Mouse (Mus musculus): ENCODE results near the gene Acox3. TPM values are rescaled to one million over a fixed set of nuclear protein-coding genes. Genes with fewer than 3 reads are reported as not detected.

The Acox3 gene
- polyA plus RNA-seq, 1 experiment from 2014 or later = 18.8 TPM

DNA sequence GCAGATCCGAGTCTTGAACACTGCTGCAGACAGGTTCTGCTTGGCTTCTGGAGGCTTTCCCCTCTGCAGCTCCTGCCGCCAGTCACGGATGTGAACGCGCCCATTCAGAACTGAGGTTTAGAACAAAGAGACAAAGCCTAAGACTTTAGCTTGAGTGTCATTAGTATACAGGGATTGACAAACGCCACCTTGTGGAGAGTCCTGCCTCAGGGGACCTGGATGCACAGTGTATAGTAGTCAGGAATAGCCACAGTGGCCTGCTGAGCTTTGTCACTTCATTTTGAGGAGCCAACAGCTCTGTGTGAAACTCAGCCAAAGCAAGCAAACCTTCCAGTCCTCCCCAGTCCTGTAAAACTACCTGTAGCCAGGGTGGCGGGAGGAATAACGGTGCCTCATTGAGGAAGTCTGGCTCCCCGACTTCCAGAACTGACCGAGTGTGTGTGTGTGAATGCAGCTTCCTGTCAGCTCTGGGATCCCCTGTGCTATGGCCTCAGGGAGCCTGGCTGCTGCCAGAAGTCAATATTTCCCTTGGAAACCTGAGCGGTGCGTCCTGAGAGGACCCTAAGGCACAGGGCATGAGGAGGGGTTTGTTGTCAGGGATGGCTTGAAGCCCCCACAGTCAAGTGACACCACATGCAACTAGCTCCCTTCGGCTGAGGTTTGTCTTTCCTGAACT lies 24.8 kb upstream of the Acox3 start:
- H3K4me2 ChIP-seq (replicated peaks) = no peak overlapping the region
- no peaks in the 10 kb centered on the region for H3K4me1 ChIP-seq
- H3K4me3 ChIP-seq = no peak overlapping the region
- H3K9ac ChIP-seq (replicated peaks) = no peak overlapping the region
- H3K36me3 ChIP-seq = peaks cover 79% of the 10 kb centered on the region
- H3K27ac ChIP-seq (replicated peaks) = no peak overlapping the region
- 60% methylated on average over 13 of the region's 13 CpGs for WGBS
- no peaks in the 10 kb centered on the region for H3K9me3 ChIP-seq
- no peaks in the 10 kb centered on the region for H3K27me3 ChIP-seq
- ATAC-seq (ENCODE audit: low FRiP score, low read depth) = no peak

DNA sequence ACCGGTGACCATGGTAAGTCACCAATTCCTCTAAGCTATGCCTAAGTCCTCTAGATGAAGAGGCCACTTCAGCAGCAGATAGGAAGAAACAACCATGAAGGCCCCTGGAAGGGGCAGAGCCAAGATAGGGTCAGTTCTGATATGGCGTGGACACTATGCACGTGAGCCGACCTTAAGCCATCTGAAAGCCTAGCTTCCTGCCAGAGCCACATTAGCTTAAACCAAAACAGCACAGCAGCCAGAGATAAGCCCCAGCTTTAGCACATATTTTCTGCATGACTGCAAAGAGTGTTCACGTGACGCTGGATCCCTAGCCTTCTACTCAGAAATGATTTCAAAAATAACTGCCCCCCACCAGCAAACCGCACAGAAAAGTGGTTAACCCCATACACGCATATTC lies 23.4 kb upstream of the Acox3 start:
- Histone ChIP-seq H3K9me3 (no peaks in the 10 kb centered on the region), H3K36me3 (peaks cover 88% of the 10 kb centered on the region), H3K4me2 (replicated peaks) (no peak overlapping the region), H3K4me3 (no peak overlapping the region), H3K4me1 (no peaks in the 10 kb centered on the region), H3K9ac (replicated peaks) (no peak overlapping the region), H3K27me3 (no peaks in the 10 kb centered on the region), H3K27ac (replicated peaks) (no peak overlapping the region)
- 85% methylated on average over 8 of the region's 8 CpGs for WGBS
- ATAC-seq (ENCODE audit: low FRiP score, low read depth) = no peak

DNA sequence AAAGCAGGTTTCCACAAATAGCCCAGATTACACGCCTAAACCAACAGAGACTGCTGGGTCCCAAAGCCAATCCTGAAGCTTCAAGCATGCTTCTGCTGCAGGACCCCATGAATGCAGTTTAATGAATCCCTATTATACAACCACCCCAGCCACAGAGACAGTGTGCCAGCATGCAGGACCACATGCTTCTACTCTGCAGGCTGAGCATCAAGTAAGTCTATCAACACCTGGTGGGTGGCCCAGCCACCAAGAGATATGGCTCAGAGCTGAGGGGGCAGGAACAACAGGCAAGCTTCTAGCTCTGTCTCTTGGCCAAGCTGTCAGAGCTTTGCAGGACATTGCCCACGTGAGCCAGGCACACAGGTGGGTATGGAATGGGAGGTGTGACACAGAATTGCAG lies 20.2 kb upstream of the Acox3 start:
- Histone ChIP-seq H3K27me3 (no peaks in the 10 kb centered on the region), H3K4me2 (replicated peaks) (no peak overlapping the region), H3K9ac (replicated peaks) (no peak overlapping the region), H3K9me3 (no peaks in the 10 kb centered on the region), H3K4me1 (no peaks in the 10 kb centered on the region), H3K27ac (replicated peaks) (no peak overlapping the region), H3K4me3 (no peak overlapping the region), H3K36me3 (peaks cover 94% of the 10 kb centered on the region)
- no peak for ATAC-seq (ENCODE audit: low FRiP score, low read depth)
- WGBS = 88% methylated on average over 2 of the region's 2 CpGs

DNA sequence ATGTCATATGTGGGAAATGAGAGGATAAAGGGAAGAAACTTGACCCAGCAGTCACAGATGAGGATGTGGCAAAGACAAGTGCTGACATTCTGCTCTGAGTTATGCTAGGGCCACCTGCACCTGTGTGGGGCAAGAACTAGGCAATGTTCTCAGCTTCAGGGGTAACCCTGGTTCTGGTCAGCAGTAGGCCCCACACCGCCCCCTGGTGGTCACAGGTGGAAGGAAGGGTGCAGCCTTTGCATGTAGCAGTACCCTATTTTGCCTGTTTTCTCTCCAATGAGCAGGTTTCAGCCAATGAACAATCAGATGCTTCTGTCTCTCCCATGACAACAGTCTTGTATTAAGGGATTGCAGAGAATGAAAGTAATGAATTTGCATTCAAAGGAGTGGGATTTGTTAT lies 19.4 kb upstream of the Acox3 start:
- H3K9ac ChIP-seq (replicated peaks) = no peak overlapping the region
- WGBS = 0% methylated on average over 1 of the region's 1 CpGs
- H3K27me3 ChIP-seq = no peaks in the 10 kb centered on the region
- H3K4me1 ChIP-seq = no peaks in the 10 kb centered on the region
- H3K4me2 ChIP-seq (replicated peaks) = no peak overlapping the region
- ATAC-seq (ENCODE audit: low FRiP score, low read depth) = no peak
- H3K9me3 ChIP-seq = no peaks in the 10 kb centered on the region
- no peak overlapping the region for H3K27ac ChIP-seq (replicated peaks)
- peaks cover 94% of the 10 kb centered on the region for H3K36me3 ChIP-seq
- no peak overlapping the region for H3K4me3 ChIP-seq

DNA sequence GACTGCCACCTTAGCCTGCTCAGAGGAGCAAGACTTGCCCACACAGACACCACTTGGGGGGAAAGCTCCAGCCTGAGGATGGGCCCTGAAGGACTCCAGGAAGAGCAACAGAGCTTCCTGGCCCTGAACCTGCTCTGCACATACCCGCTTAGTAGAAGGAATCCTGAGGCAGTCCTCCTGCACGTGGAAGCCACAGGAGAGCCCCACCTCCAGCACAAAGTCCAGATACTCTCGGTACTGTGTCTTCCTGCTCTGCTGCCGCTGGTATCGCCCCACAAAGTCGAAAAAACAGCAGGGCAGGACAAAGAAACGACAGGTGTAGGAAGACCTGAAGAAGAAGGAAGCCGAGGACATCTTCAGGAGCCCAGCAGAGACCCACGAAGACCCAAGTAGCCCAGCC lies 17.6 kb upstream of the Acox3 start:
- no peaks in the 10 kb centered on the region for H3K4me1 ChIP-seq
- WGBS = 90% methylated on average over 9 of the region's 9 CpGs
- H3K4me3 ChIP-seq = no peak overlapping the region
- H3K36me3 ChIP-seq = peaks cover 98% of the 10 kb centered on the region
- no peaks in the 10 kb centered on the region for H3K9me3 ChIP-seq
- H3K27ac ChIP-seq (replicated peaks) = no peak overlapping the region
- no peaks in the 10 kb centered on the region for H3K27me3 ChIP-seq
- no peak for ATAC-seq (ENCODE audit: low FRiP score, low read depth)
- H3K4me2 ChIP-seq (replicated peaks) = no peak overlapping the region
- H3K9ac ChIP-seq (replicated peaks) = no peak overlapping the region

- H3K27ac ChIP-seq (replicated peaks) = no peak overlapping the region
- no peak overlapping the region for H3K9ac ChIP-seq (replicated peaks)
- WGBS = 92% methylated on average over 4 of the region's 4 CpGs
- H3K4me2 ChIP-seq (replicated peaks) = no peak overlapping the region
- no peak overlapping the region for H3K4me3 ChIP-seq
- no peaks in the 10 kb centered on the region for H3K4me1 ChIP-seq
- H3K27me3 ChIP-seq = no peaks in the 10 kb centered on the region
- ATAC-seq (ENCODE audit: low FRiP score, low read depth) = no peak
- H3K9me3 ChIP-seq = no peaks in the 10 kb centered on the region
- peaks cover 99% of the 10 kb centered on the region for H3K36me3 ChIP-seq
Measured at GRCm38 (mm10) chr5:35566632-35567031, 16.2 kb upstream of the Acox3 start.

DNA sequence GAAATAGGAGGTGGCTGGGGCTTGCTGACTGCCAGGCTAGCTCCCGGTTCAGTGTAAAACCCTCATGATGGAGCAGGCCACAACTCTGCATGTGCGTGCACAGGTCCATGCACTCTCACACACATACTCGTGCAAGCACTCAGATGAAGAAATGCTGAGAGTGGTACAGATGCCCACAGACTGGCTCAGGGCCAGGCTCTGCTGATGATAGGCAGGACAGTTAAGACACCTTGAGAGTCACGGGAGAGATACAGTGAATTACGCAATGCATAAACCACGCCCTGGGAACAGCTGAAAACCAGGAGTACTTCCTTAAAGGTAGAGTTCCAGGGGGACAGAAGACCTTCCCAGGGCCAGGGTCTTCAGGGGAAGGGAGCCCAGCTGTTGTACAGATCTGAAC lies 11.3 kb upstream of the Acox3 start:
- H3K4me2 ChIP-seq (replicated peaks) = no peak overlapping the region
- no peak overlapping the region for H3K27ac ChIP-seq (replicated peaks)
- no peak for ATAC-seq (ENCODE audit: low FRiP score, low read depth)
- no peak overlapping the region for H3K4me3 ChIP-seq
- H3K36me3 ChIP-seq = peaks cover 66% of the 10 kb centered on the region
- 95% methylated on average over 6 of the region's 6 CpGs for WGBS
- no peak overlapping the region for H3K9ac ChIP-seq (replicated peaks)
- no peaks in the 10 kb centered on the region for H3K27me3 ChIP-seq
- no peaks in the 10 kb centered on the region for H3K9me3 ChIP-seq
- H3K4me1 ChIP-seq = peaks cover 11% of the 10 kb centered on the region

DNA sequence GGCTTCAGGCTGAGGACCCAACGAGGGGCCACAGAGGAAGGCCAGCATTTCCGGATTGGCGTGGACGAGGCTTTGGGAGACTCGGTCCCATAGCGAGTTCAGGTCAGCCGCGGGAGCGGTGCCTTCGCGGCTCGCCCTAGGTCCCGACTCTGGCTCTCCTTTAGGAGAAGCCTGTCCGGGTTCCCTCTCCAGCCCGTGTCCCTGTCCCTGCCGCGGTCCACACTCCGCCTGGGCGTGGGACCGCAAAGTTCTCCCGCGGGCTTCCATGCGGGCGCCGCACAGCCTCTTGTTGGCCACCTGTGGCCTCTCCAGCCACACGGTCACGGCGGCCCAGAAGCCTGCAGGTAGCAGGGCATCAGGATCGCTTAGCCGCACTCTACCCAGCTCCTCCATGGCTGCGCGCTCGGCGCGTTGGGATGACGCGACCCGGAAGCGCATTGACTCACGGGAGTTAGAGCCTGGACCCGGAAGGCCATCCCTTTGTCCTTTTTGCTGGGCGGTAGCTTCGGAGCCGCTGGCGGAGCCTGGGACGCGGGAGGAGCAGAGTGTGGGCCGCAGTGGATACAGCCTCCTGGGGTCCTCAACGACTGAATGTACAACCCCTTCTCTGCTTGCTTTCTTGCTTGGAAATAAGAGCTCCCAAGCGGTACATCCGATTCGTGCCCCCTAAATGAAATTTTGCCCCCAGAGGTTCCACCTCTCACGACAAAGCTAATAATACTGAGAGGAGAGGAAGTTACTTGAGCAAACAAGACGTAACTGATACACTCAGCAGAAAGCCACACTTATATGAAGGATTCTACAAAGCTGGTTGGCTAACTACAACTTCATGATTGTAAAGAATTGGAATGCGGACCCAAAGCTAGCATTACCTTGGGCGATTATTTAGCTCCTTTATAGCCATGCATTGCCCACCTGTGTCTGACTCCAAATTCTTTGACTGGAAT lies 7.9 kb upstream of the Acox3 start, which contains the start of gene Trmt44:
Gene Trmt44, minus strand, starts transcription at position 418 of the 947 bp plus-strand sequence.
- H3K9ac ChIP-seq (replicated peaks) = peak within 1 kb of the TSS; percentile 86
- peak within 1 kb of the TSS; percentile 97 for H3K4me3 ChIP-seq
- peak within 1 kb of the TSS; percentile 84 for H3K27ac ChIP-seq (replicated peaks)
- peaks cover 33% of the 10 kb centered on the region for H3K36me3 ChIP-seq
- peak; percentile 98 for ATAC-seq (ENCODE audit: low FRiP score, low read depth)
- WGBS = 4% methylated on average over 56 of the region's 56 CpGs
- H3K4me1 ChIP-seq = peaks cover 11% of the 10 kb centered on the region
- H3K27me3 ChIP-seq = peaks cover 18% of the 10 kb centered on the region
- H3K4me2 ChIP-seq (replicated peaks) = peak within 1 kb of the TSS; percentile 93
- H3K9me3 ChIP-seq = no peaks in the 10 kb centered on the region

DNA sequence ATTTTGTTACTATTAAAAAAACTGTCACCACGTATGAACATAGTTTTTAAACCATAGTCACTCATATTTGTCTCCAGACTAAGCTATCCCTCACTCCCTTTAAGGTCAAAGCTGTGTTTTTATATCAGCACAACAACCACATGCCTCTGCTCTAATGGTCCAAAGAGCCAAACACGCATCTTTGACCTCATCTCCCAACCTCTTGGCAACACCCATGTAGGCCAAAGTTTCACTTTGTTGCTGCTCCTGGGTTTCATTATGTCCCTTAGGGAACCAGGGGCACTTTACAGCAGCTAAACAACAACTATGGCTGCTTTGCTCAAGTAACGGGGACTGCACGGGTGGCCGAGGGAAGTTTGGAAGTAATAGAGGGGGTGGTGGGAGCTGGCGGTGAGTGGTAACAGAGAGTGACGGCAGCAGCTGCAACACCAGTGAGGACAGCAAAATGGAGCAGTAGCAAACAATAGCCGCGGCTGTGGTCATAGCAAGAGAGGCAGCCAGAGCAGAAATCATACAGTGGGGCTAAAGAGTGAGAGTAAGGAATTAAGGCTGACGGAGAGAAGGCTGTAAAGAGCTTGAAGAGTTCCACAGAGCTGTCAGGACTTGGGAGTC lies 6.3 kb upstream of the Acox3 start:
- Histone ChIP-seq H3K4me2 (replicated peaks) (no peak overlapping the region), H3K4me1 (peaks cover 11% of the 10 kb centered on the region), H3K9ac (replicated peaks) (no peak overlapping the region), H3K9me3 (no peaks in the 10 kb centered on the region), H3K27ac (replicated peaks) (no peak overlapping the region), H3K4me3 (no peak overlapping the region), H3K36me3 (peaks cover 17% of the 10 kb centered on the region), H3K27me3 (peaks cover 18% of the 10 kb centered on the region)
- 89% methylated on average over 10 of the region's 10 CpGs for WGBS
- no peak for ATAC-seq (ENCODE audit: low FRiP score, low read depth)

GRCm38 (mm10) chr5:35578411-35578810 lies 4.4 kb upstream of the Acox3 start:
- no peak overlapping the region for H3K4me3 ChIP-seq
- peaks cover 18% of the 10 kb centered on the region for H3K27me3 ChIP-seq
- H3K27ac ChIP-seq (replicated peaks) = no peak overlapping the region
- ATAC-seq (ENCODE audit: low FRiP score, low read depth) = no peak
- H3K9ac ChIP-seq (replicated peaks) = no peak overlapping the region
- H3K36me3 ChIP-seq = 0 out of 2 replicates have a peak, but pooled peaks cover 4% of the 10 kb centered on the region
- H3K4me2 ChIP-seq (replicated peaks) = no peak overlapping the region
- no peaks in the 10 kb centered on the region for H3K9me3 ChIP-seq
- WGBS = 70% methylated on average over 2 of the region's 2 CpGs
- H3K4me1 ChIP-seq = peaks cover 19% of the 10 kb centered on the region

DNA sequence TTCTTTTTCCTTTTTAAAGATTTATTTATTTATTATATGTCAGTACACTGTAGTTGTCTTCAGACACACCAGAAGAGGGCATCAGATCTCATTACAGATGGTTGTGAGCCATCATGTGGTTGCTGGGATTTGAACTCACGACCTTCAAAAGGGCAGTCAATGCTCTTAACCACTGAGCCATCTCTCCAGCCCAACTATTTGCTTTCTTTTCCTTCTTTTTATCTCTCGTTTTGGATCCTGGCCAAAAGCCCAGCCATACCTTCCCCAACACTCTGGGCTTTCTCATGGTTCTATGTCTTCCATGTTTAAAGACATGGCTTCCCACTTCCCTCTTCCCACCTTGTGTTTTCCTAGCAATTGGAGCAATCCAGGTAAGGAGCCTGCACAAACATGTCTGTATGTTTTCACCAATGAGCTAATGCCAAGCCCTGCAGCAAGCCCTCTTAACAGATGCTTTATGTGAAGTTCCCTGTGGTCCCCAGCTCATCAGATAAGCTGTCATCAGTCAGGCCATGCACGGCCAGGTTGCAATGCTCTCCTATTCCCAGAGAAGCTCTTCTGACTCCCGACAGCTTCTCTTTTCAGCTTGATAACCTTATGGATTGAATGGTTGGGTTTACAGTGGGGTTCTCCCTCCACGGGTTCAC lies 3.5 kb upstream of the Acox3 start:
- H3K4me2 ChIP-seq (replicated peaks) = no peak overlapping the region
- H3K4me3 ChIP-seq = no peak overlapping the region
- H3K9me3 ChIP-seq = no peaks in the 10 kb centered on the region
- ATAC-seq (ENCODE audit: low FRiP score, low read depth) = no peak
- H3K27ac ChIP-seq (replicated peaks) = no peak overlapping the region
- WGBS = 58% methylated on average over 5 of the region's 5 CpGs
- H3K27me3 ChIP-seq = peaks cover 18% of the 10 kb centered on the region
- peaks cover 16% of the 10 kb centered on the region for H3K4me1 ChIP-seq
- H3K9ac ChIP-seq (replicated peaks) = no peak overlapping the region
- H3K36me3 ChIP-seq = no peaks in the 10 kb centered on the region
